Mouse (Mus musculus) C2C12 (cell line): ENCODE results near the gene Gm9048.
"Not testable (repeated sequence)": the region's sequence is repeated elsewhere in the genome, so short reads cannot be mapped to it uniquely, and the experiment has no call there.

ENCODE experiments used
- FOSL1 ChIP-seq: IDR thresholded peaks from one replicate; pipeline ENCODE4 v1.8.0; 2011; ENCODE audit warnings: mild to moderate bottlenecking, low read length; ENCODE audit not compliant: poor library complexity, insufficient read depth, severe bottlenecking
- MAX ChIP-seq: IDR thresholded peaks from one replicate; pipeline ENCODE4 v1.6.1; 2011; ENCODE audit warnings: mild to moderate bottlenecking, control low read depth
- MYOG ChIP-seq: IDR thresholded peaks from one replicate; pipeline ENCODE4 v1.6.1; 2011; ENCODE audit not compliant: control insufficient read depth, insufficient read length; ENCODE audit errors: extremely low read depth
- USF1 ChIP-seq: IDR thresholded peaks from one replicate; pipeline ENCODE4 v1.6.1; 2011; ENCODE audit warnings: low read depth, mild to moderate bottlenecking, control low read depth, moderate library complexity

- not testable (repeated sequence) for TF ChIP-seq USF1, FOSL1, MAX, MYOG
Measured at GRCm38 (mm10) chr10:118337731-118338130, 10.7 kb downstream of the Gm9048 start, which contains the start of gene Gm9045.
